Mouse (Mus musculus) kidney, postnatal 36 days (tissue): ENCODE results near the gene Pnmal2.
A peak's percentile ranks its signal among the peaks of the same experiment; 100 is the strongest.

Experiments
- DNase-seq, 2 experiments: peaks; one replicate each; pipeline ENCODE4 v3.0.0; 2021 to 2022; ENCODE audit warnings: mixed read lengths in 2 of 2

Gene Pnmal2

DNA sequence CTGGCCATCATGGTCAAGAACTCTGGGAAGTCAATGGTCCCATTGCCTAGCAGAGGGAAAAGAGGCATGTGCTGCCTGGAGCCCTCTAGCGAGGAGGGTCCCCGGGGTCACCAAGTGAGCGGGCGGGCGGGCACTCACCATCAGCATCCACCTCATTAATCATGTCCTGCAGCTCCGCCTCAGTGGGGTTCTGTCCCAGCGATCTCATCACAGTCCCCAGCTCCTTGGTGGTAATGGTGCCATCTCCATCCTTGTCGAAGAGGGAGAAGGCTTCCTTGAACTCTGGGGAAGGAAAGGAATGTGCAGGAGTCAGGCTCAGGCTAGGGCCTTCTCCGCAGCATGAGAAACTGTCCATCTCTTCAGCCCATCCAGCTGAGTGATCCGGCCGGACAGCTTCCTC, 27.0 kb upstream of the Pnmal2 start:
- no peak for DNase-seq

DNA sequence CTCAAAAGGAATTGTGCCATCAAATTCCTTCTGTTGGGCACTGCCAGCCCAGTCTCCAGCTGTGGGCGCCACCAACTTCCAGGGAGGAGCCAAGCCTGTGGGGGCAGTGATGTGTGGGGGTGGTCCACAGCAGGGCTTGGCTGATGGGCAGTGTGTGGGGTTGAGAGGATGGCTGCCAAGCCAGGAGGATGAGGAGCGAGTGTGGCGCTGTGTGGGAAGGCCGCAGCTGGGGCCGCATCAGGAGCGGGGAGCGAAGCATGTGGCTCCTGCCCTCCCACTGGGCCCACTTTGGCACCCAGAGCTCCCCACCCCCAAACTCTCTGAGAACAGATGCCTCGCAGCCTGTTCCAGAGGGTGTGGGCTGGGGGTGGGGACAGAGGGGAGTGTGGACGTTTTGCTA, 26.5 kb upstream of the Pnmal2 start:
- no peak for DNase-seq

DNA sequence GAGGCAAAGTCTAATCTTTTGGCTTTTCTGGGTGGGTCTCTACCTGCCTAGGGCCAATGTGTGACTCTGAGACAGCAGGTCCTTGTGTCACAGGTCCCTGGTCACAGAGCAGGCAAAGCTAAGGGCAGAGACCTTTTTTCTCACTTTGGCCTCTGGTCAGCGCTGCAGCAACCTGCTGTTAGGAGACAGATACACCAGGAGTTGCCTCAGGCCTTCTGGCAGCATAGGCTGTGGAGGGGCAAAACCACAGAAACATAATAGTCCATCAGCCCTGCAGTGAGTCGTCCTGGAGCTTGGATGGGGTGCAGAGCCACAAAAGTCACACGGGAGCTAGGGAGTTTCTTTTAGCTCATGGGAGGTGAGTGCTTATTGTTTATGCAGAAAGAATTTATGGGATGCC, 25.8 kb upstream of the Pnmal2 start:
- DNase-seq: no peak

DNA sequence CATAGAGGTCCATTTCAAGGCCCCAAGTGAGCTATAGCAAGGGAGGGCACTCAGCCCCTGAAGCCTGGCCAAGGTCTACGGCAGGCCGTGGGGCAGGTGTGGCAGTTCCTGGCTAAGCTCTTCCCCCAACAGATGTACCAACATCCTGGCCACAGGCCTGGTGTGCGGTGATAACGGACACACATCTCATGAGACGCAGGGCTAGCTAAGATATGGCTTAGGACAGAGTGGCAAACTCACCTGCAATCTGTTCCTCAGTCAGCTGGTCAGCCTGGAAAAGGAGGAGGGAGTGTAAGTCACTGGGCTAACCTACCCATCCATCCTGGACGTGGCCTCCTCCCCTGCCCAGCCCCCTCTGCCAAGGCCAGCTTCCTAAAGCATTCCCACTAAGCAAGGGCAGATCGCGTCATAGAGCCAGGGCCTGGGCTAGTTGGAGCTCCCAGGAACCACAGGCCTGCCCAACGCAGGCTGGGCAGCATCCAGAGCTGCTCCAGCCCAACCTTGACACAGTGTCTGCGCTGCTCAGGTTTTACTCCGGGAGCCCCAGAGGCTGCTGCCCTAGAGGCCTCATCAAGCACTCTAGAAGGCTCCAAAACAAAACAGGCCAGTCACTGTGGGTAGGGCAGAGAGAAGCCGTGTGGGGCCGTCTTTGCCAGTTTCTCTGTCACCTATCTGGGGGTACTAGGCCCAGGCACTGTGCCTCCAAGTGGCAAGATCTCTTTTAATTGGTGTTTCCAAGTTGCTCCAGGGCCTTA, 24.9 kb upstream of the Pnmal2 start:
- no peak for DNase-seq

DNA sequence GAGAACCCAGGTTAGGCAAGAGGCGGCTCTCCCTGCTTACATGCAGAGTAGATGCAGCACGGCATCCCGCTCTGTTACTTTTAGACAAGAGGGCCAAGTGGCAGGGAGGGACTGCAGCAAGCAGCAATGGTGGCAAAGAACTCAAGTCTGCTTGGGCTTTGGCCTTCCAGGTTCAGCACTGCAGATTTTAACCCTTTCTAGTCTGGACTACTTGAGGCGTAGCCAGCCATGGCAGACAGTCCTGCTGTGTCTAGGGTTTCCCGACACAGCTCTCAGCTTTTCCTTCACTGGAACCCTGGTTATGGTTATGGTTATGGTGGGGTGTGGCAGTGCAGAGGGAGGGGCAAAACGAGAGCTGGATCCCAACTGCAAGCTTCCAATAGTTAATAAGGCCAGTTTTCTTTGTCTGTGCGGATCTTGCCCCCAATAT, 24.3 kb upstream of the Pnmal2 start:
- no peak for DNase-seq

- peak in 1 of 2 experiments; percentile 54 for DNase-seq
Measured at GRCm38 (mm10) chr7:16920818-16921791, 23.4 kb upstream of the Pnmal2 start.

DNA sequence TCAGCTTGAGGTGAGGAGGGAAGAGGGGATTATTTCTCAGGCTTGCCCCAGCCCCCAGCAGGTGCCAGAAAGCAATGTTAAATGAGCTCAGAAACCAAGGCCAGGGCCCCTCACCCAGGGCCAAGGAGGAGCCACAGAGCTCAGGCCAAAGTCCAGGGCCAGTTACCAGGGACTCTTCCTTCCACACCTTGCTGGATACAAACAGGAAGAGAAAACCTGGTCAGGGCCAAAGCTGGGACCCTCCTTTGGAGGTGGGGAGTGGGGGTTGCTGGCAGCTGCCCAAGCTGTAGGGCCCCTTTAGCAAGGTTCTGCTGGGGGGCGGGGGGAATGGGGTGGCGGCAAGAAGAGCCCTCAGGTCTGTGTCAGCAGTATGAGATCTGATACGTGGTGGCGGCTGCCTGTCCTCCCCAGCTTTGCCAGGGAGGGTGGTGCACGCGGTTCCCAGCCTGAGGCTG, 22.6 kb upstream of the Pnmal2 start:
- peak; percentile 74 to 77 for DNase-seq

DNA sequence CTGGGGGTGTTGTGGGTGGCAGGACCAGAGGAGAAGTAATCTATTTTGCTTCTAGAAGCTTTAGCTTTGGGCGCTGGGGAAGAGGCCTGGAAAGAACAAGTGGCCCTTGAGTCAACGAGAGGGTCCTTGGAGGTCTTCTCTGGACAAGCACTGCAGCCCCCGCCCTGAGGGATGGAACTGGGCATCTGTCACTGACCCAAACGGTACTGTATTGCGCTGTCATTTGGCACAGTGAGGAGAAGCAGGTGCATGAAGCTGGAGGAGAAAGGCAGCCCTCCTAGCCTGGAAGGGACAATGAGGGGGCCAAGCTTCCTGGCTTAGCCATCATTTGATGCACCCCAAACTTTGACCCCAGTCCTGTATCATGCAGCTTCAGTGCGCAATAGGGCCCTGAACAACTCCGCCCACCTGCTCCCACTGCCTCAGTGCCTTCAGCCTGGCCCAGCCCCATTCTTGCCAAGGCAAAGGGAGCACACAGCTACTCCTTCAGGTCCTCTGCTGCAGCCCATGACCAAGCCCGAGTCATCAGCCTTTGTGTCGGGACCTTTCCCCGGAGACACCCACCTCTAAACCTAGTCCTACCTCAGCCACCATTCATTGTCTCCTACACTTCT, 22.0 kb upstream of the Pnmal2 start:
- DNase-seq: peak; percentile 57 to 68

DNA sequence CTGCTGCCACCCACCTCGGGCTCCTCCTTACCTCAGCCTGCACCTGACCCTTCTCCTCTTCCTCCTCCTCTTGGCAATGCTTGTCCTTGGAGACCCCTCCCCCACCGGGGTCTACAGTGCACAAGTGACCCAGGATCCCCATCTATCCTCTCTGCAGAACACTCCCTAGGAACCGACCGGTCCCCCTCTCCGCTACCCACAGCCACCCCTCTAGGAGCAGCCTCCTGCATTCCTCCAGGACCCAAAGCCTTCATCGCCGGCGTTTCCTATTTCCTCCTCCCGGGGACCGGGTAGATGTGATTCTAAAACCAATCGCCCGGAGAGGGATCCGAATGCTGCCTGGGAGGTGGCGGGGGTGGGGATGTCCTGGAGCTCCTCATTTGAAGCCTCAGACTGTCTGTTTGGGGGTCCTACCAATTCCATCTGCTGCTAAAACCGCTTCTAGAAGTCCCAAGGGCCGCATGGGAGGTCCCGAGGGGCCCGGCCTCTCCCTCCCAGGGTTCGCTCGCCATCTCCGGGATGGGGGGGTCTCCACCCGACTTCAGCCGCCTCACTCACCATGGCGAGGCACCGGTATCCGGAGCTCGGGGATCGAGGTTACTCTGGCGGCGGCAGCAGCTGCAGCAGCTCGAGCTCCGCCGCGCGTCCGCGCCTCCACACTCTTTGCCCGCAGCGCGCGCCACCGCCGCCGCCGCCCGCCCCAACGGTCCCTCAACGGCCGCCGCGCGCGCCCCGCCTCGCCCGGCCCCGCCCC, 21.0 kb upstream of the Pnmal2 start:
- DNase-seq: no peak

GRCm38 (mm10) chr7:16924037-16924834, 20.2 kb upstream of the Pnmal2 start, which contains the start of gene Calm3:
Gene Calm3 (minus strand): TSS chr7:16924114.
- peak; percentile 99 for DNase-seq

DNA sequence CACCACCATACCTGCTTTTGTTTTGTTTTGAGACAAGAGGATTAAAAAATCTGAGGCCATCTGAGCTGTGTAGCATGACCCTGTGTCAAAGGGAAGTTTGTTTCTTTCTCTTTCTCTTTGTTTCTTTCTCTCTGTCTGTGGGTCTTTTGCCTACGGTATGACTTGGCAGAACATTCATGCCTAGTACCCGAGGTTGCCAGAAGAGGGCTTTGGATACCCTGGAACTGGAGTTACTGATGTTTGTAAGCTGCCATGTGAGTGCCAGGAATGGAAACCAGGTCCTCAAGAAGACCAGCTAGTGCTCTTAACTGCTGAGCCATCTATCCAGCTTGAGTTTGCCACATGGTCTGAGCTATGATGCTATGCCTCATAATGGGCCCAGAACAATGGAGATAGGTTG, 16.1 kb upstream of the Pnmal2 start:
- no peak for DNase-seq

GRCm38 (mm10) chr7:16930850-16931249, 13.6 kb upstream of the Pnmal2 start:
- peak; percentile 71 to 87 for DNase-seq

GRCm38 (mm10) chr7:16931968-16932627, 12.4 kb upstream of the Pnmal2 start:
- peak; percentile 81 to 92 for DNase-seq

DNA sequence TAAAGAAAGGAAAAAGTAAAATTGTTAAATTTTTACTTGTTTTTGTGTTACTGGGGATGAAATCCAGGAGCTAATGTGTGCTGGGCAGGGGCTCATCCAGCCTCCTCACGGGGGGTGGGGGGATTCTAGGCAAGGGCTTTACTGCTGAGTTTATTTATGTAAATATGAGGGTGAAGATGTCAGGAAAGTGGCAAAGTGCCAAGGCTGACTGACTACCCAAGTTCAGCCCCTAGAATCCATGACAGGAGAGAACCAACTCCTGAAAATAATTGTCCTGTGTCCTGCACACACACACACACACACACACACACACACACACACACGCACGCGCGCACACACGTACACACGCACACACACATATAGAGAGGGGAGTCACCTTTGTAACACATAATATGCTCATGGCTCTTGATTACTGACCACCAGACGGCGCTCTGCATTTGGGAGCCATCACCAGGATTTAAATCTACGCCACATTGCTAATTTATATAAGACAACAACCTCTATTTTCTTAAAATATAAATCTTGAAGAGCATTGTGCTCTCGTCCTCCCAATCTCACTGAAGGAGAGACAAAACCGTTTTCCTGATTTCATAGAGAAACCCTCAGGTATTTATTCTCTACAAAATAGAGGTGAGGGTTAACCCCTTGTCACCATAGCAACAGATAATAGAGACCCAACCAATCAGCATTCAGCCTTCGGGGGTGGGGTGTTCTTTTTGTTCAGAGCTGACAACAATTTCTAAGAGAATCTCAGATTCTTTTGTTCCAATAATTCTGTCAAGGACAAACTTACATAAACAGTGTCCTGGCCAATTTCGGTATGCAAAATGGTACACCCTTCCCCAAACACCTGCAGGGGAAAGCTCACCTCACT, 11.5 kb upstream of the Pnmal2 start:
- peak; percentile 67 to 83 for DNase-seq

- no peak for DNase-seq
Measured at GRCm38 (mm10) chr7:16937312-16937711, 7.2 kb upstream of the Pnmal2 start.

GRCm38 (mm10) chr7:16938117-16938791, 6.2 kb upstream of the Pnmal2 start:
- DNase-seq: no peak

DNA sequence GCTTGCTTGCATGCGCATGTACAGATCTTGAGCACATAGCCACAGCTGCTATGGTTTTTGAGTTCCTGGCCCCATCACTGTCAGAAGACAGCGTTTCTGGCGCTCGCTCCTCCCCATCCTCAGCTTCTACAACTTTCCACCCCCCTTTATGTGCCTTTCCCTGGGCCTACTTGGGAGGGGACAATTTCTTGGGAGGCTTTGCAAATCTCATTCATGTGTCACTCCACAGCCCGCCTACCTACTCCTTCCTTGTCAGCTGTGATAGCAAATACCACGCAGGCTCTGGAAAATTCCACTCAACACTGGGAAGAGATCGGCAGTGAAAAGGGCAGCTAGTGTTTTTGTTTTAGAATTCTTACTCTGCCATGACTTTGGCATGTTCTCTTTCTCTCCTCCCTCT, 4.2 kb upstream of the Pnmal2 start:
- DNase-seq: peak; percentile 43 to 49

DNA sequence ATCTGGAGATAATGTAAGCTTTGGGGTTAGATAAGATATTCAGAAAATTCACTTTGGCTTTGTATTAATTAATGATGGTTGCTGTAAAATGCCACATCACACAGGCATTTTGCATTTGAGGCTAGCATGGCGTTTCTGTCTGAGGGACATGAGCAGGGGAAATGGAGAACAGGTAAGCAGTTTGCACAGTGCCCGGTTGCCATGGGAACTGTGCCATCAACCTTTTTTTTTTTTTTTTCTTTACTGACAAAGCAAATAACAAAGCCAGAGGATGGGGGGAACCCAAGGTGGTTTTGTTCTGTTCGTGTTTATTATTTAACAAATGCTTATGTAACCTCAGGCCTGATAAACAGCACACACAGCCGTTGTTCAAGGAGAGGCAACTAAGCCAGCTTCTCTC, 1.6 kb upstream of the Pnmal2 start:
- no peak for DNase-seq

GRCm38 (mm10) chr7:16944808-16945315, 380 bp downstream of the Pnmal2 start:
- DNase-seq: peak in 1 of 2 experiments; percentile 14
